Mouse (Mus musculus): ENCODE measurements at regions not wholly inside any gene's neighbourhood (a gene's known extent, or its start where the extent isn't known, plus 50 kb on each side); places are given as distances from the start of the nearest gene placed in this dataset.

DNA sequence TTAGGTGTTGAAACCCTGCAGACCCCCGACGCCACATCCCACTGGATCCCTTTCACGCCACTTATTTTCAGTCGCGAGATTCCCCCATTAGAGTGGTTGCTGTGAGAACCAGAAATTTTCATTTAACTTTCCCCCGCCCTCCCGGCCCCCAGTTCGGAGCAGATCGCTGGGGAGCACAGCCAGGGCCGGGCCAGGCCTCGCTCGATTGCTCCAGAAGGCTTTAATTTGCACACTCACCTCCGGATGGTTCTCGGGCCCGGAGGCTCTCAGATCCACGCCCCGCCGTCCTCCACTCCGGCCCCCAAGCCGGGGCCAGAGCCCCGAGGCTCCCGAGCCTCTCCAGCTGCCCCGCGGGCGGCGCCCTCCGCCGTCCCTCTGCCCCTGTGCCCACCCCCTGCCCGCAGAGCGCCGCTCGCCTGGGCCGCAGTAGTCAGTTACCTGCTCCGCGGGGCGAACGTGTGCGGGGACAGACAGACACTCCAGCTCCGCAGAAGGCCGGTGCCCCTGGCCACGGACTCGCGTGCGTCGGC lies 179.7 kb upstream of the Gdi2 start:
- TF ChIP-seq HCFC1 (IDR thresholded peaks at IDR 0.05; ENCODE audit: borderline replicate concordance, insufficient read depth, low read length) (no peak), MAFK (IDR thresholded peaks at IDR 0.05; ENCODE audit: insufficient read depth, low read depth, low read length) (no peak), ZC3H11A (IDR thresholded peaks at IDR 0.05; ENCODE audit: borderline replicate concordance, low read depth, low read length) (no peak), ZNF384 (IDR thresholded peaks at IDR 0.05; ENCODE audit: low read depth, low read length) (no peak)
